Mouse (Mus musculus) lung, postnatal 10 days (tissue): ENCODE data around the gene Sorl1.
A peak's percentile ranks its signal among the peaks of the same experiment; 100 is the strongest.

ENCODE experiments used
- DNase-seq: peaks from one replicate; pipeline ENCODE4 v3.0.0; 2021

Gene Sorl1

DNA sequence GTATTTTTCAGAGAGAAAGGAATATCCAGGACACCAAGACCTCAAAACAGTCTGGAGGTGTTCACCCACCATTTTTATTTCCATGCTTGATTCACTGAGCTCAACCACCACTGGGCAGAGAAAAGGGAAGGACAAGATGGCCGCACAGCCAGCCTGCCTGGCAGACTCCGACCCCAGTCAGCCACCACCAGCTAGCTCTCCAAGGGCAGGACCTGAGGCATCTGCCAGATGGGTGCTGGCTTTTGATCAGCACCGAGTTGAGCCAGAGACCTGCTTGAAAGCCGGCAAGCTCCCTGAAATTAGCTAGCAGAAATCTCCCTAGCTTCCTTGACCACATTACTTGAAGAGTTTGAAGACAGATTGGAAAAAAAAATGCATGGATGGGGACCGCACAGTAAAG is 174.6 kb downstream of the Sorl1 start:
- no peak for DNase-seq

DNA sequence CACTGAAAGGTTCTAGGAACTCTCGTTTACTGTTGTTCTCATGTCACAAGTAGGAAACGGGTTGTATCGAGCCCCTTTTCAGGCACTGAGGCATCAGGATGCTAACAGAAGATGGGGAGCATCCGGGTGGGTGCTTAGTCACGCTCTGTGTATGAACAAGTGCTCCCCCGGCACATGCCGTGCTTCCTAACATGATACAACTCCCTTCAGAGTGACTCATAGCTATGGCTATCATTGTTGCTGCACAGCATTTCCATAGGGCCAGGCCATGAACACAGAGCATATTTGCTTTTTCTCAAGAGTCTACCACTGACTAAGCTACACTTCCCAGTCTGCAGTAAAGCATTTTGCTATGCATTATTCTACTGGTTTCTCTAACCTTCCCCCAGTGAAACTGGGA is 179.1 kb downstream of the Sorl1 start:
- no peak for DNase-seq

DNA sequence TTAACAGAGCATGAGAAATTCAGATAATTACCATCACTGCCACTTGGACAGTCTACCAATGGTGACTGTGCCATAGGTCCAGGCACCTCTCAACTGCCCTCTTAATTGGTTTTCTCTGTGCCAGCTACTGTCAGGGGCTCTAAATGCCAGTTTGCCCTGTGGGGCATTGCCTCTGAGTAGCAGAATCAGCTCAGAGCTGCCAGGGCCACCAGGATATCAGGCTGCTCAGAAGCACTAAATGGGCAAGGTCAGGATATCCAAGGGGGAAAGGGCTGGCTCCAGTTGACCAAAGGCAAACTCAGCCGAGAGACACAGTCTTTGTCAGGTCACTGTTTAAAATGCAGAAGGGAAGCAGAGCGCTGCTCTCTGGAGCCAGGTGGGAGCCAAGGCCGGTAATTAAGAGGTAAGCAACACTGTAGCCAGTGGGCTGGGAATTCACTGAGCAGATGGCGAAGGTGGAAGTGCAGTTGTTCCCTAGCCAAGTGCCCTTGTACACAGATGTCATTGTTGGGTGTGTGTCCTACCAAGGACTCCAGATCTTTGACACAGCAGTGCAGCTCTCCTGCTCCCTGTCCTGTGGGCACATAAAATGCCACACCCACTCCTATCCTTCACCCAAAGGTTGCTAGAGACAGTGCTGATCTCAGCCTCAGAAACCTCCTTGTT is 181.0 kb downstream of the Sorl1 start:
- no peak for DNase-seq

- DNase-seq: no peak
Observed at GRCm38 (mm10) chr9:41940311-41940853, 183.7 kb downstream of the Sorl1 start.

DNA sequence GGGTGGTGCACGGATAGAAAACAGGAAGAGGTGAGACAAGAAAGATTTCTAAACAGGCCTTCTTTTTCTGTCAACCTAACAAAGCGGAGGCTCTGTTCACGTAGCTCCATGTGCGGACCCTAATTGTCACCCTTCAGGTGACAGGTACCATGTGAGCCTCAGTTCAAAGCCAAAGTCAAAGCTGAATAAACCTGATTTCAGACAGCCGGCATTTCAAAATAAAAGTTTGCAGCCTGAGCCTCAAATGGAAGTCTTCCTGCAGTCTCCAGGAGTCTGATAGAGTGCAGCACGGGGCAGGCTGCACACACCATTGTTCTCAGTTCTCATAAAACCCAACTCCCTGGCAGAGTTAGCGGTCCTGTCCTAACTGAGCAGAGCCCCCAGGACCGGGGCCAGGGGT is 185.6 kb downstream of the Sorl1 start:
- DNase-seq: no peak

- peak; percentile 58 for DNase-seq
Observed at GRCm38 (mm10) chr9:41937967-41938348, 186.1 kb downstream of the Sorl1 start.

GRCm38 (mm10) chr9:41937341-41937966 is 186.6 kb downstream of the Sorl1 start:
- DNase-seq: no peak

DNA sequence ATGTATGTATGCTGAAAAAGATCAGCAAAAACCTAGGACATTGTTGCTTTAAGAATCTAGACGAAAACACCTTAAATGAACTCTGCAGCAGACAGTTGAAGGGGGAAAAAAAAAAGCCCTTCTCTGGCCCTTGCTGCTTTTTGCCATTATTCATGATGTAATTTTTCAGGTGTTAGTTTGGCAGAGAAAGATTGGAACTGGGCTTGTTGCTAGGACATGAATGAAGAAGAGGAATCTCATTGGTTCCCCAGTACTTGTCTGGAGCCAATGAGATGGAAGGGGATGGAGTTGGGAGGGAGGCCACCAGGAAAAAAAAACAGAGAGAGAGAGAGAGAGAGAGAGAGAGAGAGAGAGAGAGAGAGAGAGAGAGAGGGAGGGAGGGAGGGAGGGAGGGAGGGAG is 187.5 kb downstream of the Sorl1 start:
- DNase-seq: no peak

DNA sequence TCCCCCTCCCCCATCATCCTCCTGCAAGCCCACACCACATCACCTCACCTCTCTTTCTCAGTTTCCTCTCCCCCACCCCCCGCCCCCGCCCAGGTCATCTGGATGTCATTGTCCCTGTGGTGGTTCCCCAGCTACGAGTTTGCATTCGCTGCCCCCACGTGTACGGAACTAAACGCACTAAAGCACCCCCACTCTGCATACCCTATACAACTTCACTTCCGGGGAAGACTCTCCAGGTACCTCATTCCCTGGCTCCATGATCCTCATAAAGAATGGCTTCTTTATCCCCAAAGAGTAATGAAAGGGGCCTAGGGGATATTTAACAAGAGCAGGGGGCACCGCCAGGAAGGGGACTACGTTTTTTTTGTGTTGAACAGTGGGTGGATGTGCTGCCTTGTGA is 188.1 kb downstream of the Sorl1 start:
- DNase-seq: no peak

DNA sequence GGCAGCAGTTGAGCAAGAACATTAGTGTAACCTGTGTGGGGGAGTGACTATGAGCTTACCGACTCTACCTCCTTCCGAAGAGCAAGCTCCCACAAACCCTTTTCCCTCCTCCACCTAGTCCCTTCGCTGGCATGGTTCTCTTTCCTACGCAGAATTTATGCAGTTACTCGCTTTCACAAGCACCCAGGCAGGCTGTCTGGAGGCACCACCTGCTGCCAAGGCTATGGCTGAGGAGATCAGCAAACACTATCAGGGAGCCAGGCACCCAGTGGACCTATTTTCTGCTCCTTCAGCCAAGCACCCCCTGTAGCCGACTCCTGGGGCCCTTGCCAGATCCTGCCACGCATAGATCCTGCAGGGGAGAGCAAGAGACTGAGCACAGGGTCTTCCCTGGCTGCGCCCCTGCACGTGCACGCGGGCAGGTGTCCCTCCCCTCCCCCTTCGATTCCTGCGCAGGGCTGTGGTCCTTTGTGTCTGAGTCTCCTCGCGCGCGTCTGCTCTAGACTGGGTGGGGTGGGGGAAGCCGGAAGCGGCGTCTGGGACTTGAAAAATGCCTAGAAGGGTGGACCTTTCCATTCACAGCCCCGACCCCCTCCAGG is 188.6 kb downstream of the Sorl1 start:
- DNase-seq: peak; percentile 34

- DNase-seq: no peak
Observed at GRCm38 (mm10) chr9:41934848-41935372, 189.2 kb downstream of the Sorl1 start.

DNA sequence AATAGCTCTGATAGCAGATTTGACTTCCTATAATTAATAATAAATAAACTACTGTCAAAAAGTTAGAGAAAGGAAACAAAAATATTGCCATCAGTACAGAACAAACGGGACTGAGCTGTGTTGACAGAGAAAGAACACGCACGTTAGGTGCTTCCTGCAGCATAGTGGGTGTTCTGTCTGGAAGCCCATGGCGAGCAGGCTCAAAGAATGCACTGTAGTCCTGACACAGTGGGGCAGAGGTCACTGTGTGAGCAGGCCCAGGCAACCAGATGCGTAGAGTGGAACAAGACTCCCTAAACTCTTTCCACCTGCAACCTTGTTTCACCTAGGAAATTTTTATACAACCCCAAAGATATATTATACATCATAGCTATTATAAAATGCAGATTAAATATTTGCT is 194.1 kb downstream of the Sorl1 start:
- DNase-seq: no peak

GRCm38 (mm10) chr9:41925721-41926120 is 198.4 kb downstream of the Sorl1 start:
- no peak for DNase-seq

DNA sequence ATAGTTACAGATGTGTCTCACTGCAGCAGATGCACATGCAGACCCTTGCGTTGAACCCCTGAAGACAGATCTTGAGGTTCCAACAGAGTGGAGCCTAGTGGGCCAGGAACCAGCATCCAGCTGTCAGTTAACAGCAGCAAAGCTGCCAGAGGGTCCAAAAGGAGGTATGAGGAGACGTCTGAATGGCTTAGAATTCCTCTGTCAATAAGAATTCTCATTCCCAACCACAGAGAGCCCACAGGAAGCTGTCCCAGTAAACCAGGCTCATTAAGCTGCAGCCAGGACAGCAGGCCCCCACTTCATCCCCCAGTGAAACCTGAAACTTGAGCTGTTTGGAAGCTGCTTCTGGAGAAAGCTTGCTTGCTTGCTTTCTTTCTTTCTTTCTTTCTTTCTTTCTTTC is 200.0 kb downstream of the Sorl1 start:
- no peak for DNase-seq

DNA sequence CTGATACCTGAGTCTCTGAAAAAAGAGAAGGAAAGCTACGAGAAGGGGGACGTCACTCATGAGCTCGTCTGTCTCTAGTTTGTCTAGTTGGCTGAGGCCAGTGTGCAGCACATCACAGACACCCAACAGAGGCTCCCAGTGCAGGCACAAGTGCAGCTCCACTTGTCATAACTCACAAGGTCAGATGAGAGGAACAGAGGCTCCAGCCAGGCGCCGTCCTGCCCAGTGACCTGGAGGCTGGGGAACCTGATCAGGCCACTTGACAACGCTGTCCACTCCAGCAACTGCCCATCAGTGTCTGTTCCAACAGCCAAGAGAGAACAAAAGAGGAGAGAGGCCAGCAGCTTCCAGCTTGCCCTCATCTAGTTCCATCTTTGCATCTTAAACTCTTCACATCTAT is 201.7 kb downstream of the Sorl1 start:
- no peak for DNase-seq

GRCm38 (mm10) chr9:41918657-41919380 is 205.3 kb downstream of the Sorl1 start:
- no peak for DNase-seq

DNA sequence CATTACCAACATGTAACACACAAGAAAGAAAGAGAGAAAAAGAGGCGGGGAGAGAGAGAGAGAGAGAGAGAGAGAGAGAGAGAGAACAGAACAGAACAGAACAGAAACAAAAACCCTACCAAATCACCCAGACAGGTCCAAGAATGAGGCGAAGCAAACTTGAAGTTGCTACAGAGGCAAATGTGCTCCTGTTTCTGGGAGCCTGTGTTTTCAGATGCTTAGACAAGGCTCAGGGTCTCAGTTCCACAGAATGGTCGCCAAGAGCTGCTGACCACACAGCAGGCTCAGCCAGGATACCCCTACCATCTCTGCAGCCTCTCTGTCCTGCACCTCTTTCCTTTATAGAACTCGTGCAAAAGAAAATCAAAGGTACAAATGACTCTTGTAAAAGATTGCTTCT is 205.9 kb downstream of the Sorl1 start:
- DNase-seq: no peak

DNA sequence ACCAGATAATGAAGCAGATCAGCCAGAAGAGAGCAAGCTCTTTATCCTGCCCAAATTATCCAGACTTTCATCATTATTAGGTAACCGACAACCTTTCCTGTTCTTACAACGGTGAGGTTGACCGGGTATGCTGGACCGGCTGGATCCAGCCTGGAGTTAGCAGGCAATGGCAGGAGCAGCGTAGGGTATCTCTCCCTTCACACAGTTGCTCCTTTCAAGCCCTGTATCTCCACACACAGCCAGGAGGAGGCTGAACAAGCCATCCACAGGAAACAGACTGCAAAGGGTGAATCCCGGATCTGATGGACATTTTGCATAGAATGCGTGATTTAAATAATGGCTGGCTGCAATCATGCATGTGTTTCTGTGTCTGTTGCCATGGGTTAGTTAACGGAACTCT is 208.5 kb downstream of the Sorl1 start:
- no peak for DNase-seq
